Mouse (Mus musculus) embryonic fibroblast, embryonic 13.5 days (primary cell): ENCODE data around the gene Gm20388. TPM values are rescaled to one million over a fixed set of nuclear protein-coding genes. Genes with fewer than 3 reads are reported as not detected.

Experiments
- H3K27ac ChIP-seq: 2 replicates; pipeline ENCODE4 v1.5.1; 2012; ENCODE audit warnings: low read length, control low read depth, inconsistent platforms; ENCODE audit not compliant: insufficient read depth
- H3K4me1 ChIP-seq: 2 replicates; pipeline ENCODE4 v1.6.1; 2011; ENCODE audit warnings: low read length; ENCODE audit not compliant: control insufficient read depth, insufficient read depth
- H3K4me3 ChIP-seq: 2 replicates; pipeline ENCODE4 v1.5.1; 2011; ENCODE audit warnings: mild to moderate bottlenecking, control low read depth, low read length; ENCODE audit not compliant: insufficient read depth
- CTCF ChIP-seq: IDR thresholded peaks from 2 replicates; pipeline ENCODE4 v1.5.1; 2011; ENCODE audit warnings: mild to moderate bottlenecking, control low read depth, low read length, moderate library complexity, borderline replicate concordance; ENCODE audit not compliant: insufficient read depth
- POLR2A ChIP-seq: IDR thresholded peaks from 2 replicates; pipeline ENCODE4 v1.6.1; 2011; ENCODE audit warnings: low read depth, mild to moderate bottlenecking, control low read depth, low read length, moderate library complexity
- polyA plus RNA-seq: library from polyadenylated mRNA; stranded (reverse); fragments of >200 nt; gene quantifications from 2 replicates; pipeline ENCODE4 v1.2.4, GENCODE M21; 2011; ENCODE audit warnings: low read depth; ENCODE audit not compliant: missing spikeins, insufficient read length

The Gm20388 gene
- polyA plus RNA-seq, 1 experiment = 82.8 TPM

- no peak overlapping the region for H3K27ac ChIP-seq
- no peak for TF ChIP-seq CTCF
Observed at GRCm38 (mm10) chr8:122991368-122991767, 3080.7 kb downstream of the Gm20388 start.

GRCm38 (mm10) chr8:122992296-122992695 lies 3081.7 kb downstream of the Gm20388 start:
- TF ChIP-seq CTCF = no peak
- TF ChIP-seq POLR2A = no peak
- no peak overlapping the region for H3K27ac ChIP-seq
- H3K4me3 ChIP-seq = no peak overlapping the region
- peaks cover 19% of the 10 kb centered on the region; the same call in 1 of the 2 replicates for H3K4me1 ChIP-seq

More at GRCm38 (mm10) chr8:122991368-122991767, 3080.7 kb downstream of the Gm20388 start:
- peaks cover 19% of the 10 kb centered on the region; the same call in 1 of the 2 replicates for H3K4me1 ChIP-seq
- no peak overlapping the region for H3K4me3 ChIP-seq

DNA sequence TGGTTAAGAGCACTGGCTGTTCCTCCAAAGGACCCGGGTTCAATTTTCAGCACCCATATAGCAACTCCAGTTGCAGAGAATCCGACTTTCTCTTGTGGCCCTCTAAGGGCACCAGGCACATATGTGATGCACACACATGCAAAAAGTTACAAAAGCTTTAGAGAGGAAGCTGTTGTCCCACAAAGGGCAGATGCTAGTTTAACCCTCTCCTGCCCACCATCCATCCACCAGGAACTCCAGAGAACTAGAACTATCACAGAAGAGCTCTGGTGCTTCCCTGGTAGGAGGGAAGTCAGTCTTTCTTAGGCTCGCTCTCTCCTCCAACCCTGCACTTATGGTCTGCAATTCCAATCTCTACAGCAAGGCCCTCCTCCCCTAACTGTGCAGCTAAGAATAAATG lies 3082.4 kb downstream of the Gm20388 start:
- Histone ChIP-seq H3K27ac (peak overlapping the region; percentile 32; the same call in 1 of the 2 replicates), H3K4me1 (peaks cover 21% of the 10 kb centered on the region), H3K4me3 (no peak overlapping the region)
- no peak for TF ChIP-seq CTCF

- H3K4me1 ChIP-seq = peaks cover 26% of the 10 kb centered on the region
- no peak overlapping the region for H3K4me3 ChIP-seq
- TF ChIP-seq POLR2A (no peak), CTCF (no peak)
- H3K27ac ChIP-seq = no peak overlapping the region
Observed at GRCm38 (mm10) chr8:122993740-122994139, 3083.1 kb downstream of the Gm20388 start.

GRCm38 (mm10) chr8:122997963-122998362 lies 3087.3 kb downstream of the Gm20388 start:
- TF ChIP-seq CTCF (no peak), POLR2A (no peak)
- Histone ChIP-seq H3K4me3 (no peak overlapping the region), H3K4me1 (peaks cover 26% of the 10 kb centered on the region), H3K27ac (peak overlapping the region; percentile 60)

DNA sequence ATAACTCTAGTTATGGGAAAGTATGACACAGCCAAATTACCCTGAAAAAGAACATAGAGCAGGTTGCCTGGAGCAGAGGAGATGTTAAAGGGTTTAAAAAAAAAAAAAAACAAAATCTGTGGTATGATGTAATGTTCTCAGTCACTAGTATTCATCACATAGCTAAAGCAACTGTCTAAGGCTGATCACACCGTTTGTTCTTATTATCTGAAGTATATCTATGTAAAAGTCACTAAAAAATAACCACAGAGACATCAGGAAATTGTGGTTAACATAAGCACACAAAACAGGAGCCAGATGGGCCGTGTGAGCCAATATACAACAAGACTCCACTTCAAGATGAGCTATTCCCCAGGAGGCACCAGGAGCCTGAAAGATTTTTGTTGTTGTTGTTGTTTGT lies 3089.7 kb downstream of the Gm20388 start:
- TF ChIP-seq POLR2A = no peak
- no peak for TF ChIP-seq CTCF
- Histone ChIP-seq H3K4me3 (no peak overlapping the region), H3K27ac (no peak overlapping the region), H3K4me1 (peaks cover 30% of the 10 kb centered on the region)

- TF ChIP-seq POLR2A (no peak), CTCF (0 out of 2 replicates have a peak, but pooled peaks have one; percentile 1)
- Histone ChIP-seq H3K4me3 (no peak overlapping the region), H3K27ac (peak overlapping the region; percentile 49), H3K4me1 (peaks cover 34% of the 10 kb centered on the region)
Observed at GRCm38 (mm10) chr8:123004033-123004922, 3093.6 kb downstream of the Gm20388 start.

DNA sequence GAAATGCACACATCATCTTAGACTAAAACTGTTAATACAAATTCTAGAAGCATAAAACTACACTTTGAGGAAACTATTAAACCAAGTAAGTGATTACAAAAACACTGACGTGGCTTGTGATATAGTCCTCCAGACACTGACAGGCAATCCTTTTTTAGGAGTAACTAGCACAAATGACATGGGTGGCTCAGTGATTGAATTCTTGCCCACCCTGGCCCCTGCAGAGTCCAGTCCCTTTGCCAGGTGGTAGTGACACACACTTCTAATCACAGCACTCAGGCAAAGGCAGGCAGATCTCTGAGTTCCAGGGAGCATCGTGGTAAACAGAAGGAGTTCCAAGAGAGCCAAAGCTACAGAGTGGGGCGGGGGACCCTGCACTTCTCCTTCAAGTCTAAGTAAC lies 3094.7 kb downstream of the Gm20388 start:
- TF ChIP-seq CTCF (no peak), POLR2A (no peak)
- no peak overlapping the region for H3K4me3 ChIP-seq
- H3K4me1 ChIP-seq = peaks cover 32% of the 10 kb centered on the region
- H3K27ac ChIP-seq = 0 out of 2 replicates have a peak overlapping the region, but pooled peaks have one; percentile 1

DNA sequence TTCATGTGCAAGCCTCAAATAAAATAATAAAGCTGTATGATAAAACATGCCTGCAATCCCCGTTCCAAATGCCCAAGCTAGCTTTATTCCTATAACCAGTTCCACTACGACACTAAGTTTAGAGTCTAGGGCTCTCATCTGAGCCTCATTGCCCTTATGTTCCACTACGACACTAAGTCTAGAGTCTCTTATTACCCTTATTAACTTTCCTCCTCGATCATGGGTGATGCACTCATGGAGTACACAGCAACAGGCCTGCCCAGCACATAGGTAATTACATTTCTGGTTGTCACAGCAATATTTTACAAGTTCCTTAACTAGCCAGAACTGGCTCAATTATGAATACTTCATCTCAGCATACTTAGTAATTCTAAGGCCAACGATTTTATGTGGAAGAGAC lies 3095.2 kb downstream of the Gm20388 start:
- TF ChIP-seq POLR2A (no peak), CTCF (no peak)
- H3K4me3 ChIP-seq = no peak overlapping the region
- peaks cover 28% of the 10 kb centered on the region for H3K4me1 ChIP-seq
- 0 out of 2 replicates have a peak overlapping the region, but pooled peaks have one; percentile 1 for H3K27ac ChIP-seq

GRCm38 (mm10) chr8:123011321-123011720 lies 3100.7 kb downstream of the Gm20388 start:
- Histone ChIP-seq H3K4me3 (no peak overlapping the region), H3K27ac (no peak overlapping the region), H3K4me1 (peaks cover 17% of the 10 kb centered on the region)
- TF ChIP-seq POLR2A (no peak), CTCF (no peak)

DNA sequence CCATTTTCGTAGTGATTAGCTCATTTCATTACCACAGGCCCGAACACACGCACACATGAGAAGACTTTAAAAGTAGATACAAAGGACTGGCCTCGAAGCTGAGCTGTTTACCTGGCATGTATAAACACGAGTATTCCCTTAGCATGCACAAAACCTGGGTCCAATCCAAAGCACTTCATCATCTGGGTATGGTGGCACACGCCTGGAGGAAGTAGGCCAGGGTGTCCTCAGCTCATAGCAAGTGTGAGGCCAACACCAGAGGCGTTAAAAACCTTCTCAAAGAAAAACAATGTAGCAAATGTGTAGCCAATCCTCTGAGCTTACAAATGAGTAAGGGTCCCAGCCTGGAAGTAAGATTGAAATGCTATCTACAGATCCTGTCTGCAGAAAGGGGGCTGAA lies 3103.8 kb downstream of the Gm20388 start:
- H3K4me1 ChIP-seq = peaks cover 12% of the 10 kb centered on the region
- no peak overlapping the region for H3K27ac ChIP-seq
- no peak overlapping the region for H3K4me3 ChIP-seq
- TF ChIP-seq POLR2A (no peak), CTCF (no peak)
